Mouse (Mus musculus): ENCODE measurements around the gene Babam2. TPM values are rescaled to one million over a fixed set of nuclear protein-coding genes. Genes with fewer than 3 reads are reported as not detected.
A peak's percentile ranks its signal among the peaks of the same experiment; 100 is the strongest.

Babam2 gene
- polyA plus RNA-seq, 1 experiment from 2014 or later: 45.9 TPM

GRCm38 (mm10) chr5:31680183-31680582, 17.3 kb upstream of the Babam2 start:
- 85% methylated on average over 4 of the region's 4 CpGs for WGBS
- H3K27me3 ChIP-seq (ENCODE audit: control insufficient read depth, insufficient read depth, low read length): no peaks in the 10 kb centered on the region
- no peaks in the 10 kb centered on the region for H3K4me1 ChIP-seq (ENCODE audit: control insufficient read depth, insufficient read depth, low read length)
- no peak overlapping the region for H3K4me2 ChIP-seq
- ATAC-seq (ENCODE audit: low FRiP score) (no peak), DNase-seq (ENCODE audit: low spot score, missing footprints) (no peak)
- no peak overlapping the region for H3K4me3 ChIP-seq (ENCODE audit: low read depth, low read length)
- H3K36me3 ChIP-seq (ENCODE audit: control insufficient read depth, insufficient read depth, low read length): no peaks in the 10 kb centered on the region
- no peak overlapping the region for H3K27ac ChIP-seq (ENCODE audit: low read depth, low read length)
- H3K9ac ChIP-seq (ENCODE audit: low read length): no peak overlapping the region
- no peaks in the 10 kb centered on the region for H3K9me3 ChIP-seq (ENCODE audit: control insufficient read depth, low read length)

- Histone ChIP-seq H3K4me1 (ENCODE audit: control insufficient read depth, insufficient read depth, low read length) (no peaks in the 10 kb centered on the region), H3K9ac (ENCODE audit: low read length) (no peak overlapping the region), H3K9me3 (ENCODE audit: control insufficient read depth, low read length) (no peaks in the 10 kb centered on the region), H3K27ac (ENCODE audit: low read depth, low read length) (no peak overlapping the region), H3K4me3 (ENCODE audit: low read depth, low read length) (no peak overlapping the region), H3K36me3 (ENCODE audit: control insufficient read depth, insufficient read depth, low read length) (no peaks in the 10 kb centered on the region), H3K4me2 (no peak overlapping the region), H3K27me3 (ENCODE audit: control insufficient read depth, insufficient read depth, low read length) (no peaks in the 10 kb centered on the region)
- WGBS: 97% methylated on average over 1 of the region's 1 CpGs
- DNase-seq (ENCODE audit: low spot score, missing footprints) (no peak), ATAC-seq (ENCODE audit: low FRiP score) (no peak)
Measured at GRCm38 (mm10) chr5:31682305-31682704, 15.2 kb upstream of the Babam2 start.

GRCm38 (mm10) chr5:31686040-31686439, 11.4 kb upstream of the Babam2 start:
- no peak for DNase-seq (ENCODE audit: low spot score, missing footprints)
- H3K27me3 ChIP-seq (ENCODE audit: control insufficient read depth, insufficient read depth, low read length): no peaks in the 10 kb centered on the region
- H3K27ac ChIP-seq (ENCODE audit: low read depth, low read length): no peak overlapping the region
- H3K9me3 ChIP-seq (ENCODE audit: control insufficient read depth, low read length): no peaks in the 10 kb centered on the region
- H3K36me3 ChIP-seq (ENCODE audit: control insufficient read depth, insufficient read depth, low read length): no peaks in the 10 kb centered on the region
- no peak for ATAC-seq (ENCODE audit: low FRiP score)
- no peak overlapping the region for H3K9ac ChIP-seq (ENCODE audit: low read length)
- WGBS: 45% methylated on average over 2 of the region's 2 CpGs
- no peaks in the 10 kb centered on the region for H3K4me1 ChIP-seq (ENCODE audit: control insufficient read depth, insufficient read depth, low read length)
- no peak overlapping the region for H3K4me3 ChIP-seq (ENCODE audit: low read depth, low read length)
- no peak overlapping the region for H3K4me2 ChIP-seq

- no peak overlapping the region for H3K4me3 ChIP-seq (ENCODE audit: low read depth, low read length)
- no peak overlapping the region for H3K27ac ChIP-seq (ENCODE audit: low read depth, low read length)
- 89% methylated on average over 3 of the region's 3 CpGs for WGBS
- no peaks in the 10 kb centered on the region for H3K9me3 ChIP-seq (ENCODE audit: control insufficient read depth, low read length)
- H3K9ac ChIP-seq (ENCODE audit: low read length): no peak overlapping the region
- no peak overlapping the region for H3K4me2 ChIP-seq
- no peak for ATAC-seq (ENCODE audit: low FRiP score)
- H3K4me1 ChIP-seq (ENCODE audit: control insufficient read depth, insufficient read depth, low read length): no peaks in the 10 kb centered on the region
- H3K27me3 ChIP-seq (ENCODE audit: control insufficient read depth, insufficient read depth, low read length): no peaks in the 10 kb centered on the region
- no peaks in the 10 kb centered on the region for H3K36me3 ChIP-seq (ENCODE audit: control insufficient read depth, insufficient read depth, low read length)
- DNase-seq (ENCODE audit: low spot score, missing footprints): no peak
Measured at GRCm38 (mm10) chr5:31687972-31688371, 9.5 kb upstream of the Babam2 start.

- no peak overlapping the region for H3K9ac ChIP-seq (ENCODE audit: low read length)
- no peaks in the 10 kb centered on the region for H3K36me3 ChIP-seq (ENCODE audit: control insufficient read depth, insufficient read depth, low read length)
- H3K27ac ChIP-seq (ENCODE audit: low read depth, low read length): no peak overlapping the region
- no peaks in the 10 kb centered on the region for H3K27me3 ChIP-seq (ENCODE audit: control insufficient read depth, insufficient read depth, low read length)
- no peak for ATAC-seq (ENCODE audit: low FRiP score)
- H3K9me3 ChIP-seq (ENCODE audit: control insufficient read depth, low read length): no peaks in the 10 kb centered on the region
- H3K4me1 ChIP-seq (ENCODE audit: control insufficient read depth, insufficient read depth, low read length): no peaks in the 10 kb centered on the region
- H3K4me2 ChIP-seq: no peak overlapping the region
- no peak overlapping the region for H3K4me3 ChIP-seq (ENCODE audit: low read depth, low read length)
- DNase-seq (ENCODE audit: low spot score, missing footprints): no peak
Measured at GRCm38 (mm10) chr5:31693191-31693590, 4.3 kb upstream of the Babam2 start.

GRCm38 (mm10) chr5:31696971-31697643, 377 bp upstream of the Babam2 start, which contains the start of gene Rbks:
Rbks (minus strand) TSS chr5:31697627.
- 7% methylated on average over 18 of the region's 18 CpGs for WGBS
- no peaks in the 10 kb centered on the region for H3K27me3 ChIP-seq (ENCODE audit: control insufficient read depth, insufficient read depth, low read length)
- H3K9ac ChIP-seq (ENCODE audit: low read length): peak within 1 kb of the TSS; percentile 85
- H3K4me3 ChIP-seq (ENCODE audit: low read depth, low read length): peak within 1 kb of the TSS; percentile 80
- peak within 1 kb of the TSS; percentile 64 for H3K4me2 ChIP-seq
- no peaks in the 10 kb centered on the region for H3K36me3 ChIP-seq (ENCODE audit: control insufficient read depth, insufficient read depth, low read length)
- H3K9me3 ChIP-seq (ENCODE audit: control insufficient read depth, low read length): no peaks in the 10 kb centered on the region
- ATAC-seq (ENCODE audit: low FRiP score) (no peak; the same call in 1 of the 2 replicates), DNase-seq (ENCODE audit: low spot score, missing footprints) (no peak)
- no peaks in the 10 kb centered on the region for H3K4me1 ChIP-seq (ENCODE audit: control insufficient read depth, insufficient read depth, low read length)
- H3K27ac ChIP-seq (ENCODE audit: low read depth, low read length): peak within 1 kb of the TSS; percentile 45; the same call in 1 of the 2 replicates

- peak overlapping the region; percentile 64 for H3K4me2 ChIP-seq
- H3K4me1 ChIP-seq (ENCODE audit: control insufficient read depth, insufficient read depth, low read length): no peaks in the 10 kb centered on the region
- 4% methylated on average over 16 of the region's 16 CpGs for WGBS
- H3K9ac ChIP-seq (ENCODE audit: low read length): peak overlapping the region; percentile 85
- peak overlapping the region; percentile 80 for H3K4me3 ChIP-seq (ENCODE audit: low read depth, low read length)
- H3K27ac ChIP-seq (ENCODE audit: low read depth, low read length): peak overlapping the region; percentile 45; the same call in 1 of the 2 replicates
- no peaks in the 10 kb centered on the region for H3K36me3 ChIP-seq (ENCODE audit: control insufficient read depth, insufficient read depth, low read length)
- ATAC-seq (ENCODE audit: low FRiP score): peak; percentile 72
- peak; percentile 96 for DNase-seq (ENCODE audit: low spot score, missing footprints)
- H3K9me3 ChIP-seq (ENCODE audit: control insufficient read depth, low read length): no peaks in the 10 kb centered on the region
- no peaks in the 10 kb centered on the region for H3K27me3 ChIP-seq (ENCODE audit: control insufficient read depth, insufficient read depth, low read length)
Measured at GRCm38 (mm10) chr5:31698297-31698726, 828 bp downstream of the Babam2 start.

- Histone ChIP-seq H3K9me3 (ENCODE audit: control insufficient read depth, low read length) (no peaks in the 10 kb centered on the region), H3K27ac (ENCODE audit: low read depth, low read length) (no peak overlapping the region), H3K36me3 (ENCODE audit: control insufficient read depth, insufficient read depth, low read length) (no peaks in the 10 kb centered on the region), H3K4me2 (no peak overlapping the region; the same call in 1 of the 2 replicates), H3K9ac (ENCODE audit: low read length) (no peak overlapping the region), H3K4me1 (ENCODE audit: control insufficient read depth, insufficient read depth, low read length) (no peaks in the 10 kb centered on the region), H3K4me3 (ENCODE audit: low read depth, low read length) (no peak overlapping the region), H3K27me3 (ENCODE audit: control insufficient read depth, insufficient read depth, low read length) (no peaks in the 10 kb centered on the region)
- ATAC-seq (ENCODE audit: low FRiP score): no peak
- DNase-seq (ENCODE audit: low spot score, missing footprints): no peak
- WGBS: 64% methylated on average over 4 of the region's 4 CpGs
Measured at GRCm38 (mm10) chr5:31698931-31699330, 1.4 kb downstream of the Babam2 start.

- DNase-seq (ENCODE audit: low spot score, missing footprints) (no peak), ATAC-seq (ENCODE audit: low FRiP score) (no peak)
- H3K4me1 ChIP-seq (ENCODE audit: control insufficient read depth, insufficient read depth, low read length): no peaks in the 10 kb centered on the region
- H3K9ac ChIP-seq (ENCODE audit: low read length): no peak overlapping the region
- no peaks in the 10 kb centered on the region for H3K27me3 ChIP-seq (ENCODE audit: control insufficient read depth, insufficient read depth, low read length)
- H3K36me3 ChIP-seq (ENCODE audit: control insufficient read depth, insufficient read depth, low read length): no peaks in the 10 kb centered on the region
- H3K9me3 ChIP-seq (ENCODE audit: control insufficient read depth, low read length): no peaks in the 10 kb centered on the region
- H3K27ac ChIP-seq (ENCODE audit: low read depth, low read length): no peak overlapping the region
- no peak overlapping the region for H3K4me3 ChIP-seq (ENCODE audit: low read depth, low read length)
- H3K4me2 ChIP-seq: no peak overlapping the region
Measured at GRCm38 (mm10) chr5:31699397-31699796, 1.9 kb downstream of the Babam2 start.

Measured in midbrain, embryonic 11.5 days (tissue).